Mouse (Mus musculus): ENCODE data around the gene Gucd1.
"Not testable (repeated sequence)": the region's sequence is repeated elsewhere in the genome, so short reads cannot be mapped to it uniquely, and the experiment has no call there.

The Gucd1 gene

DNA sequence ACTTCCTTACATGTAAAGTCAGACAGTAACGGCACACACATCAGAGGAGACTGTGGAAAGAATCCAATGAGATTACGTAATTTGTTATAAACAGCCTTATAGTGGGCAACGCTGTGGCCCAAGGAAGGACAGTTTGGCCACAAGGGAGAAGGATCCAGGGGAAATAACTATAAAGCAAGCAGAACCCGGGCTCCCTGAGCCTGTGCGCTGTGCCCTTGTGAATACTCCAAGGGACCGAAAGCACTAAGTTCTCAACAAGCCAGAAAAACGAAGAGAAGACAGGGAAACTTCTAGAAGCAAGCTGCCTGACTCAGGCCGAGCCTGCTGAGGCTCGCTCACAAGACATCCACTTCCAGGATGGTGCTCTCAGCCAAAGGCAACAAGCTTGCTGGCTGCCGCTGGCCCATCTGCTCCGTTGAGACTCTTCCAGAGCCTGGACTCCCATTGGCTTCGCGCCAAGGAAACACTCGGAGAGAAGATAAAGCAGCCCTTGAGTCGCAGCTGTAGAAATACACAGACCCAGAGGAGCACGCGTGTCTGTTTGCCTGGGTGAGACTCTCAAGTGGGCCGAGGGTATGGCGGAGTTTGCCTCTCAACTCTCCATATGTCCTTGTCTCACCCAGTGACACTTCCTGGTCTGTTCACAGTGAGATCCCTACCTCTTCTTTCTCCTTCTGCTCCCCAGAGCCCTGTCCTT, 144.0 kb downstream of the Gucd1 start:
- DNase-seq (ENCODE audit: low read depth) = not testable (repeated sequence)

DNA sequence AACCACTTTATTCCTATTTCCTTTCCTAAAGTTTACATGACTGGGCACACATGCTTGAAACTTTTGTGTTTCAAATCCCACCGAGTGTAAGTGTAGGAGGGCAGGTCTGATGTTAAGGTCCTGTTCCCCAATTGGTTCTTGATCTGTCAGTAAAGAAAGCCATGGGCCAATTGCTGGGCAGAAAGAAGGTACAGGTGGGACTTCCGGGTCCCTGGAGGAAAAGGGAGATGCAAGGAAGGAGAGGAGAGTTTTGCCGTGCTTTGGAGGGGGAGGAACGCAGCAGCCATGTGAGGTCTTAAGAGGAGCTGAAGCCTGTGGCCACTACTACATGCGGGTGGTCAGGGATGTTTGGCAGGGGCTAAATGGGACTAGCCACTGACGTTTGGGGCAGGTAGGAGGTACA, 152.5 kb downstream of the Gucd1 start:
- DNase-seq (ENCODE audit: low read depth) = no peak

DNA sequence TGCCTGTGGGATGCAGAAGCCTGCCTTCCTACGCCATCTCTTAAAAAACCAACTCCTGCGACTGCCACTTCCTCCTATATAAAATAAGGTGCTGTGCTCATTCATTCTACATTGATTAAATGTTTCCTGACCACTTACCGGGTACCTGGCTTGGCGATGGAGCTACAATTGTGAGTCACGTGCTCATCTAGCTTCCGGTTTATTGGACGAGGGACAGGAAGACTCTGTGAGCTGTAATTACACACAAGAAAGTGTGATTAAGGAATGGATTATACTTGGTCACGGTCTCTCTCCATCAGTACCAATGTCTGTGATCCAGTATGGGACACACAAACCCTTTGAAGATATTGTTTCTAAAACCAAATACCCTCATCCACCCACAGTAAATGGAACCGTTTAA, 153.0 kb downstream of the Gucd1 start:
- DNase-seq (ENCODE audit: low read depth) = no peak

- not testable (repeated sequence) for DNase-seq (ENCODE audit: low read depth)
These were observed 153.5 kb downstream of the Gucd1 start for GRCm38 (mm10) chr10:75364214-75364690.

- DNase-seq (ENCODE audit: low read depth) = no peak
These were observed 162.4 kb downstream of the Gucd1 start for GRCm38 (mm10) chr10:75355341-75355740.

GRCm38 (mm10) chr10:75353838-75354241, 163.9 kb downstream of the Gucd1 start:
- DNase-seq (ENCODE audit: low read depth) = not testable (repeated sequence)

GRCm38 (mm10) chr10:75352541-75352940, 165.2 kb downstream of the Gucd1 start:
- no peak for DNase-seq (ENCODE audit: low read depth)

- no peak for DNase-seq (ENCODE audit: low read depth)
These were observed 167.2 kb downstream of the Gucd1 start for GRCm38 (mm10) chr10:75350564-75350963.

- DNase-seq (ENCODE audit: low read depth) = no peak
These were observed 172.5 kb downstream of the Gucd1 start for GRCm38 (mm10) chr10:75345265-75345664.

- not testable (repeated sequence) for DNase-seq (ENCODE audit: low read depth)
These were observed 173.2 kb downstream of the Gucd1 start for GRCm38 (mm10) chr10:75344563-75344962.

GRCm38 (mm10) chr10:75341936-75342335, 175.8 kb downstream of the Gucd1 start:
- no peak for DNase-seq (ENCODE audit: low read depth)

- no peak for DNase-seq (ENCODE audit: low read depth)
These were observed 178.4 kb downstream of the Gucd1 start for GRCm38 (mm10) chr10:75339377-75339776.

DNA sequence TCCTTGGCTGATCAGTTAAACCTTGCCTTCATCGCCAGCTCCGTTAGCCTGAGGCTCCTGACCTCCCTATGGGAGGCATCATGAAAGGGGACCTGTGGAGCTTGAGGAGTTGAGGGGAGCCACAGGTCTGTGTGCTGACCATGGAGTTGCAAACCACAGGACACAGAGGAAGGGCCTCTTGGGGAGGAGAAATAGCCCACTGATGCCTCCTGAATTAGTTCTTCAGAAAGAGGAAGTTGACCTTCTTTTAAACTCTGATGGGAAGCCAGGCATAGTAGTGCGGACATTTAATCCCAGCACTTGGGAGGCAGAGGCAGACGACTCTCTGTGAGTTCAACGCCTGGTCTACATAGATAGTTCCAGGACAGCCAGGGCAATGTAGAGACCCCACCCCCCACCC, 178.9 kb downstream of the Gucd1 start:
- DNase-seq (ENCODE audit: low read depth) = no peak

- no peak for DNase-seq (ENCODE audit: low read depth)
These were observed 180.5 kb downstream of the Gucd1 start for GRCm38 (mm10) chr10:75337231-75337630.

- no peak for DNase-seq (ENCODE audit: low read depth)
These were observed 182.7 kb downstream of the Gucd1 start for GRCm38 (mm10) chr10:75335075-75335474.

DNA sequence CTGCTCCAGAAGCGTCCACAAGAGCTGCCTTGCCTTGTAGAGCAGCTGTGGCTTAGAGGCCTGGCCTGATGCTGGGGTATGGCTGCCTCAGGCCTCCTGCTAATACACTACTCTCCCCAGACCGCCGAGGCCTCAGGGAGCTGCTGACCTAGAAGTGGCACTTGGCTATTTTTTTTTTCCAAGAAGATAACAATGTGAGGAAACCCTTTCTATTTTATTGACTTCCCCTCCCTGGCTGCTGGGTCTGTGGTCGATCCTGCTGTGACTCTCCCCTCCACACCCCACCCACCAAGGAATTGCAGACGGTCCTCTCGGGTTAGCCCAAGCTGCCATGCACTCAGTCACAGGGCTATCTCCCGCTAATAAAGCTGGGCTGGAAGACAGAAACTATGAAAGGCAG, 183.6 kb downstream of the Gucd1 start:
- DNase-seq (ENCODE audit: low read depth) = no peak

DNA sequence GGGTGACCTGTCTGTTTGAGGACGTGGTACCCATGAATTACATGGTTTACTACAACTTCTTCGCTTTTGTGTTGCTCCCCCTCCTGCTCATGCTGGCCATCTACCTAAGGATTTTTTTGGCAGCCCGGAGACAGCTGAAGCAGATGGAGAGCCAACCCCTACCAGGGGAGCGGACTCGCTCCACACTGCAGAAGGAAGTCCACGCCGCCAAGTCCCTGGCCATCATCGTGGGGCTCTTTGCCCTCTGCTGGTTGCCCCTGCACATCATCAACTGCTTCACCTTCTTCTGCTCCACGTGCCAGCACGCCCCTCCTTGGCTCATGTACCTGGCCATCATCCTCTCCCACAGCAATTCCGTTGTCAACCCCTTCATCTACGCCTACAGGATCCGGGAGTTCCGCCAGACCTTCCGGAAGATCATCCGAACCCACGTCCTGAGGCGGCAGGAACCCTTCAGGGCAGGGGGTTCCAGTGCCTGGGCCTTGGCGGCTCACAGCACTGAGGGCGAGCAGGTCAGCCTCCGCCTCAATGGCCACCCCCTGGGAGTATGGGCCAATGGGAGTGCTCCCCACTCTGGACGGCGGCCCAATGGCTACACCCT, 184.5 kb downstream of the Gucd1 start:
- DNase-seq (ENCODE audit: low read depth) = no peak

GRCm38 (mm10) chr10:75332268-75332667, 185.5 kb downstream of the Gucd1 start:
- no peak for DNase-seq (ENCODE audit: low read depth)

- no peak for DNase-seq (ENCODE audit: low read depth)
These were observed 189.5 kb downstream of the Gucd1 start for GRCm38 (mm10) chr10:75328201-75328704.

DNA sequence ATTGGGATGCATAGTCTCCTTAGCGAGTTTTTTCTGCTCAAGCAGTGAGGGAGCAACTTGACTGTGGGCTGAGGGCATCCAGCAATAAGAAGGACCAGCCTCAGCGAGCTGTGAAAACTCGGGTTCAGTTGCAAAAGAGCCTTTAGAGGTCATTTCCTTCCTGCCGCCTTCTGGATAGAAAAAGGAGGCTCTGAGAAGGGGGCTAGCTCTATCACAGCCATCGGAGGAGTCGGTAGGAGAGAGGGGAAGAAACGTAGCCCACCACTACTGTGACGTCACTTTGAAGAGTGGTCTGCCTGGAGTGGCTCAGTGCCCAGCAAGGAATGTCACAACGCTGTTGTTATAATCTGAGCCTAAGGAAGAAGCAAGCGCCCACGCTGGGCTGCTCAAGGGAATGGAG, 190.7 kb downstream of the Gucd1 start:
- DNase-seq (ENCODE audit: low read depth) = no peak

GRCm38 (mm10) chr10:75326553-75326952, 191.2 kb downstream of the Gucd1 start:
- DNase-seq (ENCODE audit: low read depth) = peak; percentile 88

DNA sequence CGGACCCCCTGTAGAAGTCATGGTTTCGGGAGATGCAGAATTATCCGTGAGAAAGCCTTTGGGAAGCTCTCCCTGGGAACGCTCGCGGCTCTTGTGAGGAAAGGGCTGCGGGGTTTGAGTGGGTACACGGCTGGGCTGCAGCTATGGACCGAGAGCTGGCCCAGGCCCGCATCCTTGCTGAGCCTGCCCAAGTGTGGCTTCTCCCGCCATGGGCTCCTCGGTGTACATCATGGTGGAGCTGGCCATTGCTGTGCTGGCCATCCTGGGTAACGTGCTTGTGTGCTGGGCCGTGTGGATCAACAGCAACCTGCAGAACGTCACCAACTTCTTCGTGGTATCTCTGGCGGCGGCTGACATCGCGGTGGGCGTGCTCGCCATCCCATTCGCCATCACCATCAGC, 192.0 kb downstream of the Gucd1 start:
- no peak for DNase-seq (ENCODE audit: low read depth)

GRCm38 (mm10) chr10:75324391-75324790, 193.4 kb downstream of the Gucd1 start:
- DNase-seq (ENCODE audit: low read depth) = no peak

DNA sequence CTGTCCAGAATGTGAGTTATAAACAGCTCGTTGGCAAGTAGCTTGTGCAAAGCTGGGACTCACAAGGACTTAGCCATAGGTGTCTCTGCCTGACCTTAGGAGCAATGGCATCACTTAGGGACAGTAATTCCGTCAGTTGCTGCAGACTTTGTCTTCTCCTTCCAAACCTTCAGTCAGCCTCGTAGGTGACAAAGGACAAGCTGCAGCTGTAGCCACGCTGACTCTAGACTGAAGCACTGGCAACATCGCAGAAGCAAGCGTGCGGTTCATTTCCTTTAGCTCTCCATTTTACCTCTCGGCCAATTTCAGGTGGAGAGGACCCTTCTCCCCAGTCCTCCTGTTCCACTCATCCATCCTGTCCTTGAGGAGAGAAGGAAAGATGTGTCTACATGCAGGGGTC, 193.8 kb downstream of the Gucd1 start:
- DNase-seq (ENCODE audit: low read depth) = no peak
